Mouse (Mus musculus) liver, embryonic 13.5 days (tissue): Measurements from ENCODE around the gene Cox8a. TPM values are rescaled to one million over a fixed set of nuclear protein-coding genes. Genes with fewer than 3 reads are reported as not detected.
A peak's percentile ranks its signal among the peaks of the same experiment; 100 is the strongest.

ENCODE experiments used
- ATAC-seq: fragments of 200-750 bp; cut with Nextera tagmentation; 2 replicates; pipeline ENCODE4 v1.8.0; 2017; ENCODE audit warnings: low read depth, mild to moderate bottlenecking, moderate number of reproducible peaks, moderate library complexity
- DNase-seq: peaks from one replicate; pipeline ENCODE4 v3.0.0; 2022
- H3K27ac ChIP-seq: fragments of 300-500 bp; sonication (generic); 2 replicates; pipeline ENCODE4 v1.5.1; 2015; ENCODE audit warnings: moderate library complexity, mild to moderate bottlenecking, inconsistent platforms
- H3K27me3 ChIP-seq: fragments of 300-500 bp; sonication (generic); 2 replicates; pipeline ENCODE4 v1.6.1; 2015; ENCODE audit warnings: mild to moderate bottlenecking, inconsistent platforms
- H3K36me3 ChIP-seq: fragments of 300-500 bp; sonication (generic); 2 replicates; pipeline ENCODE4 v1.6.1; 2015; ENCODE audit warnings: mild to moderate bottlenecking, inconsistent platforms
- H3K4me1 ChIP-seq: fragments of 300-500 bp; sonication (generic); replicated peaks from 2 replicates; pipeline ENCODE4 v1.6.1; 2015; ENCODE audit warnings: inconsistent platforms
- H3K4me2 ChIP-seq: fragments of 300-500 bp; sonication (generic); 2 replicates; pipeline ENCODE4 v1.6.1; 2015; ENCODE audit warnings: inconsistent platforms, mild to moderate bottlenecking, moderate library complexity
- H3K4me3 ChIP-seq: fragments of 300-500 bp; sonication (generic); replicated peaks from 2 replicates; pipeline ENCODE4 v1.5.1; 2015; ENCODE audit warnings: mild to moderate bottlenecking, inconsistent platforms
- H3K9ac ChIP-seq: fragments of 300-500 bp; sonication (generic); 2 replicates; pipeline ENCODE4 v1.6.1; 2015; ENCODE audit warnings: mild to moderate bottlenecking, inconsistent platforms
- H3K9me3 ChIP-seq: fragments of 300-500 bp; sonication (generic); replicated peaks from 2 replicates; pipeline ENCODE4 v1.6.1; 2016; ENCODE audit warnings: inconsistent platforms
- WGBS: fragments of 180-500 bp; shearing (Covaris S2); methylation state at CpG from one replicate; pipeline ENCODE4 v1.1.7; 2015; ENCODE audit not compliant: insufficient replicate concordance; 5-methylcytosine and 5-hydroxymethylcytosine counted together
- polyA plus RNA-seq: library from polyadenylated mRNA; unstranded; fragments of >200 nt; fragmentation: Nextera tagmentation; extraction: Ambion mirVana; gene quantifications from 2 replicates; pipeline ENCODE4 v1.2.1, GENCODE M21; 2015

The Cox8a gene
- polyA plus RNA-seq, 1 experiment from 2014 or later: 757 TPM

- peak within 1 kb of the TSS; percentile 91 for H3K9ac ChIP-seq
- peak; percentile 98 for ATAC-seq
- DNase-seq: peak; percentile 89
These were observed 23.6 kb upstream of the Cox8a start, which contains the start of gene Naa40 for GRCm38 (mm10) chr19:7240782-7241690. Gene Naa40, minus strand, starts transcription at chr19:7241183.

GRCm38 (mm10) chr19:7240291-7240690 lies 22.9 kb upstream of the Cox8a start:
- peak overlapping the region; percentile 92 for H3K4me2 ChIP-seq
- DNase-seq: no peak
- H3K4me3 ChIP-seq: peak overlapping the region; percentile 84
- peak overlapping the region; percentile 91 for H3K9ac ChIP-seq
- under 1% methylated on average over 13 of the region's 13 CpGs for WGBS
- ATAC-seq: peak; percentile 1; the same call in 1 of the 2 replicates
- peaks cover 30% of the 10 kb centered on the region for H3K36me3 ChIP-seq
- peaks cover 5% of the 10 kb centered on the region for H3K27me3 ChIP-seq
- peaks cover 47% of the 10 kb centered on the region for H3K4me1 ChIP-seq
- H3K27ac ChIP-seq: peak overlapping the region; percentile 92
- no peaks in the 10 kb centered on the region for H3K9me3 ChIP-seq

More at GRCm38 (mm10) chr19:7240782-7241690, 23.6 kb upstream of the Cox8a start, which contains the start of gene Naa40:
- under 1% methylated on average over 80 of the region's 80 CpGs for WGBS
- Histone ChIP-seq H3K4me1 (peaks cover 40% of the 10 kb centered on the region), H3K4me3 (peak within 1 kb of the TSS; percentile 84), H3K9me3 (no peaks in the 10 kb centered on the region), H3K27ac (peak within 1 kb of the TSS; percentile 92), H3K27me3 (peaks cover 5% of the 10 kb centered on the region), H3K36me3 (peaks cover 27% of the 10 kb centered on the region), H3K4me2 (peak within 1 kb of the TSS; percentile 92)

GRCm38 (mm10) chr19:7239574-7239973 lies 22.2 kb upstream of the Cox8a start:
- peak overlapping the region; percentile 91 for H3K9ac ChIP-seq
- H3K27ac ChIP-seq: 0 out of 2 replicates have a peak overlapping the region, but pooled peaks have one; percentile 92
- DNase-seq (no peak), ATAC-seq (no peak)
- peaks cover 49% of the 10 kb centered on the region for H3K4me1 ChIP-seq
- H3K4me2 ChIP-seq: peak overlapping the region; percentile 92
- peak overlapping the region; percentile 84 for H3K4me3 ChIP-seq
- WGBS: 84% methylated on average over 3 of the region's 3 CpGs
- peaks cover 5% of the 10 kb centered on the region for H3K27me3 ChIP-seq
- no peaks in the 10 kb centered on the region for H3K9me3 ChIP-seq
- H3K36me3 ChIP-seq: peaks cover 31% of the 10 kb centered on the region

- Histone ChIP-seq H3K4me2 (no peak overlapping the region), H3K27me3 (no peaks in the 10 kb centered on the region; the same call in 1 of the 2 replicates), H3K27ac (no peak overlapping the region), H3K4me1 (peaks cover 49% of the 10 kb centered on the region), H3K9me3 (no peaks in the 10 kb centered on the region), H3K4me3 (no peak overlapping the region), H3K36me3 (peaks cover 59% of the 10 kb centered on the region), H3K9ac (no peak overlapping the region)
- no peak for DNase-seq
- ATAC-seq: no peak
- WGBS: 74% methylated on average over 4 of the region's 4 CpGs
These were observed 19.3 kb upstream of the Cox8a start for GRCm38 (mm10) chr19:7236742-7237141.

GRCm38 (mm10) chr19:7236011-7236410 lies 18.6 kb upstream of the Cox8a start:
- H3K36me3 ChIP-seq: peaks cover 66% of the 10 kb centered on the region
- no peaks in the 10 kb centered on the region for H3K27me3 ChIP-seq
- ATAC-seq (no peak), DNase-seq (no peak)
- H3K4me2 ChIP-seq: no peak overlapping the region
- no peaks in the 10 kb centered on the region for H3K9me3 ChIP-seq
- WGBS: 87% methylated on average over 2 of the region's 2 CpGs
- H3K4me1 ChIP-seq: peaks cover 44% of the 10 kb centered on the region
- no peak overlapping the region for H3K9ac ChIP-seq
- H3K4me3 ChIP-seq: no peak overlapping the region
- no peak overlapping the region for H3K27ac ChIP-seq

- Histone ChIP-seq H3K4me1 (peaks cover 44% of the 10 kb centered on the region), H3K4me3 (no peak overlapping the region), H3K27me3 (no peaks in the 10 kb centered on the region), H3K9ac (no peak overlapping the region), H3K9me3 (no peaks in the 10 kb centered on the region), H3K4me2 (no peak overlapping the region), H3K36me3 (peaks cover 72% of the 10 kb centered on the region), H3K27ac (no peak overlapping the region)
- 84% methylated on average over 9 of the region's 9 CpGs for WGBS
- no peak for ATAC-seq
- no peak for DNase-seq
These were observed 18.0 kb upstream of the Cox8a start for GRCm38 (mm10) chr19:7235461-7235860.

GRCm38 (mm10) chr19:7234537-7235221 lies 17.3 kb upstream of the Cox8a start:
- 57% methylated on average over 8 of the region's 8 CpGs for whole genome bisulfite sequencing
- peak; percentile 70 for ATAC-seq

GRCm38 (mm10) chr19:7226511-7226914 lies 9.1 kb upstream of the Cox8a start:
- Histone ChIP-seq H3K9ac (no peak overlapping the region), H3K9me3 (no peaks in the 10 kb centered on the region), H3K27ac (no peak overlapping the region), H3K4me3 (no peak overlapping the region), H3K36me3 (peaks cover 61% of the 10 kb centered on the region), H3K4me2 (no peak overlapping the region), H3K27me3 (no peaks in the 10 kb centered on the region), H3K4me1 (0 out of 2 replicates have a peak, but pooled peaks cover 3% of the 10 kb centered on the region)
- DNase-seq (no peak), ATAC-seq (no peak)
- WGBS: 59% methylated on average over 6 of the region's 6 CpGs

More at GRCm38 (mm10) chr19:7234537-7235221, 17.3 kb upstream of the Cox8a start:
- peaks cover 80% of the 10 kb centered on the region for H3K36me3 ChIP-seq
- no peak overlapping the region for H3K27ac ChIP-seq
- no peak overlapping the region for H3K9ac ChIP-seq
- no peaks in the 10 kb centered on the region for H3K9me3 ChIP-seq
- no peak overlapping the region for H3K4me2 ChIP-seq
- no peak overlapping the region for H3K4me3 ChIP-seq
- H3K4me1 ChIP-seq: peaks cover 38% of the 10 kb centered on the region
- peak; percentile 42 for DNase-seq
- no peaks in the 10 kb centered on the region for H3K27me3 ChIP-seq

- Histone ChIP-seq H3K27me3 (no peaks in the 10 kb centered on the region), H3K4me2 (no peak overlapping the region), H3K36me3 (peaks cover 47% of the 10 kb centered on the region), H3K9ac (no peak overlapping the region), H3K27ac (no peak overlapping the region), H3K9me3 (no peaks in the 10 kb centered on the region), H3K4me1 (0 out of 2 replicates have a peak, but pooled peaks cover 3% of the 10 kb centered on the region), H3K4me3 (no peak overlapping the region)
- DNase-seq: no peak
- 86% methylated on average over 9 of the region's 9 CpGs for WGBS
- no peak for ATAC-seq
These were observed 7.8 kb upstream of the Cox8a start for GRCm38 (mm10) chr19:7225096-7225690.

- no peak for ATAC-seq
These were observed 6.8 kb upstream of the Cox8a start for GRCm38 (mm10) chr19:7224253-7224652.

GRCm38 (mm10) chr19:7223488-7223887 lies 6.1 kb upstream of the Cox8a start:
- ATAC-seq: no peak
- Histone ChIP-seq H3K36me3 (peaks cover 30% of the 10 kb centered on the region), H3K4me1 (peaks cover 7% of the 10 kb centered on the region; the same call in 1 of the 2 replicates)

More at GRCm38 (mm10) chr19:7224253-7224652, 6.8 kb upstream of the Cox8a start:
- H3K4me3 ChIP-seq: no peak overlapping the region
- H3K9ac ChIP-seq: no peak overlapping the region
- no peak overlapping the region for H3K4me2 ChIP-seq
- DNase-seq: no peak
- H3K27me3 ChIP-seq: no peaks in the 10 kb centered on the region
- no peaks in the 10 kb centered on the region for H3K9me3 ChIP-seq
- H3K36me3 ChIP-seq: peaks cover 38% of the 10 kb centered on the region
- WGBS: 82% methylated on average over 3 of the region's 3 CpGs
- H3K27ac ChIP-seq: no peak overlapping the region
- 0 out of 2 replicates have a peak, but pooled peaks cover 3% of the 10 kb centered on the region for H3K4me1 ChIP-seq

More at GRCm38 (mm10) chr19:7223488-7223887, 6.1 kb upstream of the Cox8a start:
- H3K27me3 ChIP-seq: no peaks in the 10 kb centered on the region
- H3K27ac ChIP-seq: no peak overlapping the region
- H3K9me3 ChIP-seq: no peaks in the 10 kb centered on the region
- no peak overlapping the region for H3K4me3 ChIP-seq
- H3K4me2 ChIP-seq: no peak overlapping the region
- no peak overlapping the region for H3K9ac ChIP-seq
- no peak for DNase-seq
